Mouse (Mus musculus) adrenal gland (tissue): Measurements from ENCODE around the gene Tor1aip2.
"Not testable (repeated sequence)": the region's sequence is repeated elsewhere in the genome, so short reads cannot be mapped to it uniquely, and the experiment has no call there.

Experiments
- intact Hi-C: fragments of 180-260 bp; cut with DNase I; formaldehyde crosslinking; loops from one replicate; pipeline ENCODE4 v1.15.1; 2025
- long read RNA-seq, 2 experiments: library from polyadenylated mRNA; unstranded; transcript quantifications; one replicate each; pipeline ENCODE4 v2.0.0; 2020; ENCODE audit warnings: borderline replicate concordance in 1 of 2; ENCODE audit not compliant: insufficient replicate concordance in 1 of 2

The Tor1aip2 gene
- long read RNA-seq, experiment 1, transcript Tor1aip2-203 (3 exons, 2,589 nt), result minor isoform, 17 of 69 reads
- long read RNA-seq, experiment 1, transcript Tor1aip2-202 (2 exons, 2,529 nt), result major isoform, 35 of 69 reads
- long read RNA-seq, experiment 1, partial matches to known transcripts, result 0 of 69 reads
- long read RNA-seq, experiment 1, other reads (novel, unspliced or antisense), result 15 of 69 reads
- long read RNA-seq, experiment 2, transcript Tor1aip2-203 (3 exons, 2,589 nt), result minor isoform, 8 of 39 reads
- long read RNA-seq, experiment 2, transcript Tor1aip2-202 (2 exons, 2,529 nt), result major isoform, 14 of 39 reads
- long read RNA-seq, experiment 2, partial matches to known transcripts, result 0 of 39 reads
- long read RNA-seq, experiment 2, other reads (novel, unspliced or antisense), result 13 of 39 reads

DNA sequence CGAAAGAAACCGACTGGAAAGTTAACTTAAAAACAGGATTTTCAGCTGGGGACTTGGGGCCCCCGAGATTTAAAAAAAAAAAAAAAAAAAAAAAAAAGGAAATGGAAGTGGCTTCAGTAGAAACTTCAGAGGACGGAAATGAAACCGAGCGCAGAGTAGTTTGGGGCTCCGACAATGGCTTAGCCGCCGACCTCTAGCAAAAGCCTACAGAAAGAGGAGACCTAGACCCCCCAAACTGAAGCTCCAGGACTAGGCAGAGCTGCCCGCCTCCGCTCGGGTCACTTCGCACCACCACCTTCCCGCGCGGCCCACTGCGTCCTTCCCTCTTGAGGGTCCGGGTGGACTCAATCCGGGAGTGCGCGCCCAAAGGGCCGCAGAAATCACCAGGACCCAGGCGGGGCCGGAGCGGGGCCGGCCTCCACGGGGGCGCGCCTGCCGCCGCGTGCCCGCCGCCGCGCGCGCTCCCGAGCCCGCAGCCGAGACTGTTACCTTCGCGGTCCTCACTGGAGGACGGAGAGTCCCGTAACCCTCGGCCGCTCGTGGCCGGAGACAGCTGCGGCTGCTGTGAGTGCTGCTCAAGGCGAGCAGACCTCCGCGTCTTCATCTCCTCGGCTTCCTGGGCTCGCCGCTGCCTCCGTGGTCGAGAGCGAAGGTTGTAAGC lies at the start of gene Tor1aip2:
TSS of gene Tor1aip2 (plus strand) at position 135 of the 661 bp plus-strand sequence.
- intact Hi-C loops, result no loop called here

GRCm38 (mm10) chr1:155987625-155988024 lies 47.6 kb upstream of the Tor1aip2 start:
- intact Hi-C loops, result no loop called here

- intact Hi-C loops, result no loop called here
Measured at GRCm38 (mm10) chr1:155989387-155989786, 45.8 kb upstream of the Tor1aip2 start.

- intact Hi-C loops, result no loop called here
Measured at GRCm38 (mm10) chr1:155990391-155990790, 44.8 kb upstream of the Tor1aip2 start.

DNA sequence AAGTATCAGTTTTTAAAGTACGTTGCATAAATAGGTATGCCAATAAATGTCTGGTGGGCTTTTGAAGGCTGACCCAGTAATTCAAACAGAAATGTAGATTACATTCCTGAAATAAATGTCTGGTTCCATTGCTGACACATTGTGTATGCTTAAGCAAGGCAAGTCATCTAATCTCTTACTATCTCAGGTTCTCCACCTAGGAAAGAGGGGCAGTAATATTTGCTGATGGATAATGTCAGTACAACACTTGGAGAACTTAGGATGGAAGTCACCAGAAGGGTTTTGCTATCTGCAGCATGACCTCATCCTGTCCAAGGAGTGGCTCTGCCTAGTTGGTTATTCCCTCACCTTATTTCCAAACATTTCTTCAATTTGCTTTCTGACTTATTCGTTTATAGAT lies 40.7 kb upstream of the Tor1aip2 start:
- intact Hi-C loops, result no loop called here

- intact Hi-C loops, result no loop called here
Measured at GRCm38 (mm10) chr1:155995612-155996011, 39.6 kb upstream of the Tor1aip2 start.

DNA sequence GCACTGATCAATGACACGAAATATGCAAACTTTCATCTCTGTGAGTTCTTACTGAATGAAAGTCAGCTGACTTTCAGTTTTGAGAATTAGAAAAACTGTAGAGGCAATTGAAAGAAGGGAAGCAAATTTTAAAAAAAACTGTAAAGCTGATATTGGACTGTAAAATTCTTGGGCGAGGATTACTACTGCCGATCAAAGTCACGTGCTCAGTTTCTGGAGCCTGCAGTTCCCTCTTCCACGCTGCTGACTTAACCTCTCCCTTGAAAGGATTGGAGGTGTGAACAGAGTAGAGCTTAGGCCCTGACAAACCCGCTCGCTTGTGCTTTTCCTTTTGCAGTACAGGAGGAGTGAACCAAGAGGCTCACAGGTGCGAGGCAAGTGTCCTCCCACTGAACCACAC lies 32.8 kb upstream of the Tor1aip2 start:
- intact Hi-C loops, result no loop called here

DNA sequence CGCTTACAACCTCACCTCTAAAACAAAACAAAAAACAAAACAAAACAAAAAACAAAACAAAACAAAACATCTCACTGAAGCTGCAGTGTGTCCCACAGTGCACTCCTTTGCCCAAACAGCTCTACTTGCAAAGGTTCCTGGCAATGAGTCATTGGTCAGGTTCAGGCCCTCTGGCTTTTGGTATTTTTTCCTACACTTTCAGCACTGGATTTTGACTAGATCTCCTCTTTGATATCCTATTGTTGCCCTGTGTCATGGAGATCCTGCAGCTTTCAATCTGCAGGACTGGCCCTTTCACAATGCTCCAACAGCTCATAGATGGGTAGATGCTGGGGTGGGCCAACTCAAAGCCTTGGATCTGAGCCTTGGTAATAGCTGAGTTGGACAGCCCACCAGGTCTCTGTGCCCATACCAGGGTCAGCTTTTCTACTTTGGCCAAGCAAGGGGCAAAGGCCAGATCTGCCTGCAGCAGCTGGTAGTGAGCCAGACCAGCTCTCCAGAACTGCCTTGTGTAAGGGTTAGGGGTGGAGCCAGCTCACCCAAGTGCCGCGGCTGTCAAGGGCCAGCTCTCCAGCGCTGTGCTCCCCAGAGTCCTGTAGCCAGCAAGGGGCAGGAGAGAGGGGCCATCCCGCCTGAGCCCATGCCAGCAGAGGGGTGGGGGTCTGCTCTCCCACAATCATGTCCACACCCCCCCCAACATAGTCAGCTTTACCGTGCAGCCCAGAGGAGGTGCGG lies 31.8 kb upstream of the Tor1aip2 start:
- intact Hi-C loops, result no loop called here

DNA sequence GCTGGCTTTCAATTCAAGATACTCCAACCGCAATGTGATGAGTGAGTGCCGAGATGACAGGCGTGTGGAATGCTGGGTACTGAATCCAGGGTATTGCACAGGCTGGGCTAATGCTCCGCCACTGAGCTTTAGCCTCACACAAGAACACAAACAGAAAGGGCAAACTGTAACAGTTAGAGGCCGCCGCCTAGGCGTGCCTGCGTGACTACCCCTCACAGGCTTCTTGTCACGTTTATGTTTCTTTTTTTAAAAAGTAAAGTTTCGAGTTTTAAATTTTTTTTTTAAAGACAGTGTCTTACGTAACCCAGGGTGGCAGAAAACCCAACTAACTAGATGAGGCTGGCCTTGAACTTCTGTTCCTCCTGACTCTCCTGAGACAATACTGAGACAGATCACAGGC lies 29.3 kb upstream of the Tor1aip2 start:
- intact Hi-C loops, result no loop called here

DNA sequence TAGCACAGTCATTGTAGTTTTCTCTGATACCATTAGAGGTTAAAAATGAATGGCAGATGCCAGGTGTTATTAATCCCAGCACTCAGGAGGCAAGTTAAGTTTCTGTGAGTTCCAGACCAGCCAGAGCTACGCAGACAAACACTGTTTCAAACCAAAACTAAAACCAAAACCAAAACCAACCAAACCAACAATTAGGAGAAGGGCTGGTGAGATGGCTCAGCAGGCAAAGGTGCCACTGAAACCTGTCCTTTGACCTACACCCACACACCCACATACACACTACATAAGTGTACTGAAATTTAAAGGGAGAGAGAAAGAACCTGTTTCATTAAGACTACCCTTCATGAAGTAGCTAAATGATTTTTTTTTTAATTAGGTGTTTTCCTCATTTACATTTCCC lies 26.2 kb upstream of the Tor1aip2 start:
- intact Hi-C loops, result no loop called here

DNA sequence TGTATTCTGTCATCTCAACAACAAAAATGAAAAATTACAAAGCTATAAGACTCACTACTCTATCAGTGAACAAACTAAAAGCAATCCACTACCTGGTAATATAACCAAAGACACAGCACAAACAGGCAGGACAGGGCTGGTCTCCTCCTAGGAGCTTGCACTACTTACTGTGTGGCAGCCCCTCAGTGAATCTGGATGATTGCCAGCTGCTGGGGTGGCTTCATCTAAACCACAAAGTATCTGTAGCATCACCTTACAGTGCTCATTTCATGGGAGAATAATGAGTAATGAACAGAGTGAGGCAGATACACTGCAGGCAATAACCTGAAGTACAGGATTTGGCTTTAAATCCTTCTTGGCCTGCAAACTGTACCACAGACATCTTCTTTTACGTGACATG lies 15.4 kb upstream of the Tor1aip2 start:
- intact Hi-C loops, result loop anchor here (10.0 kb wide), 1 partner anchor 45 kb away; the partner anchor contains the start of gene Cep350

- intact Hi-C loops, result loop anchor here (10.0 kb wide), 1 partner anchor 46 kb away; the partner anchor contains the start of gene Cep350
Measured at GRCm38 (mm10) chr1:156020402-156020801, 14.8 kb upstream of the Tor1aip2 start.

GRCm38 (mm10) chr1:156024831-156025503 lies 10.2 kb upstream of the Tor1aip2 start:
- intact Hi-C loops, result loop anchor here (10.0 kb wide), 1 partner anchor 50 kb away; the partner anchor contains the start of gene Cep350

DNA sequence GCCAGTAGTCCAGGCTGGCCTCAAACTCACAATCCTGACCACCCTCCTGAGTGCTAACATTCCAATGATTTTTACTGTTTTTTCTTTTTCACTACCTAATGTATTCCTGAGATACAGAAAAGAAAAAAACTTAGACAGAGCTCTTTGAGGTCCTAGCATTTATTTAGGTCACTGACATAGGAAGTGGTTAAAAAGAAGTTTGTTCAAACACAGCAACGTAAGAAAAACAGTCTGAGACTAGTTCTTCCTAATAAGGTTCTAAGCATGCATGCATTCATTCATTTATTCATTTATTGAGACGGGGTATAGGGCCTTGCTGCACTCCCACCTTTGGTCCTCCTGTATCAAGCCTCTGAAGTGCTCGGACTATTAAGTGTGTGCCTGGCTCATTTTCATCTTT lies 7.4 kb upstream of the Tor1aip2 start:
- intact Hi-C loops, result loop anchor here (10.0 kb wide), 1 partner anchor 53 kb away; the partner anchor contains the start of gene Cep350

DNA sequence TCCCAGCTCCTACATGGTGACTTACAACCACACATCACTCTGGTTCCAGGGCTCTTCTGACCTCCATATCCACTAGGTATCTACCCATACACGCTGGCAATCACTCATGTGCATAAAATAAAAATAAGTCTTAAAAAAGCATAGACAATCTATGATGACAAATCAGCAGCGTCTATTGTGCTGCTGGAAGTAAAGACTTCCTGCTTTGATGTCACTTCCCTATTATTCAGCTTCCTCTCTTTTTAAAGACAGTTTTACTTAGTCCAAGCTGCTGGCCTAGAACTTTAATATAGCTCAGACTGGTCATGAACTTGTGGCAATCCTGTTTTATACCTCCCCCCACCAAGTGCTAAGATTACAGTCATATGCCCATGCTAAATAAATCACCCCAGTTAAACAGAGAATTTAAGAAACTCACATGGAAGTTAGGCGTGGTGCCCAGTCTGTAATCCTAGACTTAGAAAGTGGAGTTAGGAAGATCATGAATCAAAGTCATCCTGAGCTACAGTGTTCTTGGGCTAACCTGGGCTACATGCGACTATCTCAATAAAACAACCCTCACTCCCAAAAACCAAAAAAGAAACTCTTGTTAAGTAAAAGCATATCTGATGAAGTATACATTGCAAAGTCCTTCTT lies 6.7 kb upstream of the Tor1aip2 start:
- intact Hi-C loops, result loop anchor here (10.0 kb wide), 1 partner anchor 54 kb away; the partner anchor contains the start of gene Cep350

- intact Hi-C loops, result no loop called here
Measured at GRCm38 (mm10) chr1:156033921-156034320, 1.3 kb upstream of the Tor1aip2 start.

DNA sequence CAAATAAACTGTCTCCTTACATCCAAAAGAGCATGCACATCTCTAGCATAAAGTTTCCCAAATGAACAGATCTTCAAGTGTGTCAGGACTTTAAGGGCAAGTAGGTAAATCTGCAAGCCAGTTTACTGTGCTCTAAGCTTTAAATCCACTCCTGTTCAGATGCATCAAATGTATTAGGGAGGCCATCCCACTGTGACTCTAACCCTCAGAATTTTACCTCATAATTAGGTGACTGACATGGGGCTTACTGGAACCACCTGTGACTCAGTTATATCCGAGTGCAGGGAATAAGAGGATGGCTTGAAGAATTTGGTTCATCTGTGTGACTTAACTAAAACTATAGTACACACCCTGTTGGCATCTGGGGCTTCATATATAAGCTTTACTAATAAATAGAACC lies 542 bp upstream of the Tor1aip2 start:
- intact Hi-C loops, result no loop called here

- intact Hi-C loops, result no loop called here
Measured at GRCm38 (mm10) chr1:156035930-156036737, 931 bp downstream of the Tor1aip2 start, which contains the start of gene Tor1aip1. TSS of gene Tor1aip1 (minus strand) at chr1:156036480.

- intact Hi-C loops, result no loop called here
Measured at GRCm38 (mm10) chr1:156037144-156037583, 2.0 kb downstream of the Tor1aip2 start.

- intact Hi-C loops, result not testable (repeated sequence)
Measured at GRCm38 (mm10) chr1:156039989-156040388, 4.8 kb downstream of the Tor1aip2 start.
